Mouse (Mus musculus) G1E (cell line): Measurements from ENCODE around the gene Kif1bp.

Experiments used
- CTCF ChIP-seq: IDR thresholded peaks from 2 replicates; pipeline ENCODE4 v1.5.1; 2012; ENCODE audit warnings: low read depth, low read length, inconsistent platforms, mixed read lengths
- GATA1 ChIP-seq: IDR thresholded peaks from 2 replicates; pipeline ENCODE4 v1.6.1; 2012; ENCODE audit warnings: borderline replicate concordance, low read length, inconsistent platforms, mixed read lengths
- POLR2AphosphoS5 ChIP-seq: IDR thresholded peaks from 2 replicates; pipeline ENCODE4 v1.6.1; 2012; ENCODE audit warnings: low read depth, low read length, inconsistent platforms; ENCODE audit not compliant: insufficient replicate concordance
- TAL1 ChIP-seq: conservative IDR thresholded peaks from 2 replicates; pipeline ENCODE4 v1.6.1; 2012; ENCODE audit warnings: low read depth, low read length, inconsistent platforms, mixed read lengths

- no peak for TF ChIP-seq CTCF
- no peak for TF ChIP-seq GATA1
- TF ChIP-seq POLR2AphosphoS5, result no peak
- no peak for TF ChIP-seq TAL1
These were observed 23.0 kb upstream of the Kif1bp start for GRCm38 (mm10) chr10:62601053-62601791.
